Comparison of ENCODE assay signal across 9 mouse cellular contexts in genomic region chr16:30531761-30532406, GRCm38 (mm10). TPM values are rescaled to one million over a fixed set of nuclear protein-coding genes. Genes with fewer than 3 reads are reported as not detected.
DNase-seq lines count a peak whose midpoint lies in the region; ATAC-seq and TF ChIP-seq lines count a peak whose summit lies in the region.
"Had no signal": no experiment of that assay in that cellular context is flagged by ENCODE, and none has a peak within 500 bp of the region (broad histone marks: within the 10 kb centered on the region; RNA-seq: fewer than 3 reads in every experiment).

No protein-coding gene starts in this region.

- no peaks in the 10 kb centered on the region for H3K27me3 ChIP-seq in heart, embryonic 12.5 days (replicated peaks)
- H3K27me3 ChIP-seq in kidney, postnatal 0 days (ENCODE audit: insufficient read depth, low read length), result no peaks in the 10 kb centered on the region

- no peaks in the 10 kb centered on the region for H3K9me3 ChIP-seq in heart, embryonic 12.5 days (replicated peaks)
- no peaks in the 10 kb centered on the region for H3K9me3 ChIP-seq in kidney, postnatal 0 days (replicated peaks; ENCODE audit: low read length)
- H3K9me3 ChIP-seq: liver, embryonic 13.5 days had no signal

- H3K4me3 ChIP-seq in bone marrow macrophage, adult 2 months (ENCODE audit: insufficient read depth, low read length), result no peak overlapping the region
- H3K4me3 ChIP-seq in heart, embryonic 12.5 days, result no peak overlapping the region
- no peak overlapping the region for H3K4me3 ChIP-seq in kidney, postnatal 0 days (replicated peaks; ENCODE audit: low read depth, low read length)
- H3K4me3 ChIP-seq: liver, embryonic 13.5 days had no signal

- TF ChIP-seq CTCF in bone marrow macrophage, adult 2 months (IDR thresholded peaks at IDR 0.05; ENCODE audit: low read depth, low read length), result peak; percentile 74
- peak; percentile 95 for TF ChIP-seq CTCF in kidney, postnatal 0 days (IDR thresholded peaks at IDR 0.05; ENCODE audit: low read depth)

- no peak overlapping the region for H3K27ac ChIP-seq in bone marrow macrophage, adult 2 months (ENCODE audit: insufficient read depth, low read depth, low read length)
- H3K27ac ChIP-seq in heart, embryonic 12.5 days (ENCODE audit: poor library complexity, severe bottlenecking), result no peak overlapping the region
- no peak overlapping the region for H3K27ac ChIP-seq in kidney, postnatal 0 days
- H3K27ac ChIP-seq: liver, embryonic 13.5 days had no signal

- peaks cover 19% of the 10 kb centered on the region for H3K36me3 ChIP-seq in heart, embryonic 12.5 days
- no peaks in the 10 kb centered on the region for H3K36me3 ChIP-seq in kidney, postnatal 0 days (ENCODE audit: insufficient read depth, low read length)
- H3K36me3 ChIP-seq: liver, embryonic 13.5 days had no signal

- no peak for TF ChIP-seq POLR2A in bone marrow macrophage, adult 2 months (IDR thresholded peaks at IDR 0.05; ENCODE audit: borderline replicate concordance, low read depth, low read length)

- 27% methylated on average over 20 of the region's 20 CpGs for WGBS in heart, embryonic 12.5 days
- WGBS in kidney, postnatal 0 days, result 39% methylated on average over 19 of the region's 20 CpGs

- H3K9ac ChIP-seq in heart, embryonic 12.5 days, result no peak overlapping the region
- H3K9ac ChIP-seq in kidney, postnatal 0 days (ENCODE audit: low read depth, low read length), result no peak overlapping the region
- H3K9ac ChIP-seq: liver, embryonic 13.5 days had no signal

- peaks cover 17% of the 10 kb centered on the region for H3K4me1 ChIP-seq in bone marrow macrophage, adult 2 months (ENCODE audit: control insufficient read depth, insufficient read depth, low read length)
- H3K4me1 ChIP-seq in heart, embryonic 12.5 days (replicated peaks), result peaks cover 19% of the 10 kb centered on the region
- no peaks in the 10 kb centered on the region for H3K4me1 ChIP-seq in kidney, postnatal 0 days (replicated peaks; ENCODE audit: insufficient read depth, low read length)
- H3K4me1 ChIP-seq: liver, embryonic 13.5 days had no signal

- peak overlapping the region; percentile 35 for H3K4me2 ChIP-seq in heart, embryonic 12.5 days
- H3K4me2 ChIP-seq in kidney, postnatal 0 days (ENCODE audit: low read length), result peak overlapping the region; percentile 31
- H3K4me2 ChIP-seq: liver, embryonic 13.5 days had no signal

- ATAC-seq in heart, embryonic 12.5 days (ENCODE audit: insufficient number of reproducible peaks, low FRiP score), result peak; percentile 16; the same call in 1 of the 2 replicates
- 0 out of 2 replicates have a peak, but pooled peaks have one; percentile 41 for ATAC-seq in kidney, postnatal 0 days (replicated peaks; ENCODE audit: low FRiP score, low read depth)

- peak; percentile 30 to 40 for DNase-seq in cerebellum, postnatal 36 days
- DNase-seq in cerebellum, adult 11-12 months, result no peak
- DNase-seq in A20 (ENCODE audit: low read depth, low spot score), result peak; percentile 50
- DNase-seq in kidney, postnatal 0 days (ENCODE audit: low spot score), result peak; percentile 68
- peak; percentile 69 for DNase-seq in mesoderm, embryonic 11.5 days (ENCODE audit: low read depth, low spot score)
- peak; percentile 77 for DNase-seq in testis, postnatal 10 days (ENCODE audit: low spot score)
- DNase-seq: liver, embryonic 13.5 days had no signal

RNA-seq across cellular contexts. Expression of gene Tmem44, which starts 18.8 kb away (rescaled TPM):
- polyA plus RNA-seq in bone marrow macrophage, adult 2 months (2012; ENCODE audit: insufficient read depth, insufficient read length, missing spikeins), result not detected in 2 replicates
- polyA plus RNA-seq in heart, embryonic 12.5 days (2016; fragmentation: Nextera tagmentation; extraction: Ambion mirVana), result 23.8 and 26.9 TPM in 2 replicates
- 13.4 and 13.8 TPM in 2 replicates for polyA plus RNA-seq in kidney, postnatal 0 days (2015; fragmentation: Nextera tagmentation; extraction: Ambion mirVana)

RNA-seq across cellular contexts. Expression of gene Lsg1, which starts 55.5 kb away (rescaled TPM):
- 18.2 and 21.1 TPM in 2 replicates for polyA plus RNA-seq in bone marrow macrophage, adult 2 months (2012; ENCODE audit: insufficient read depth, insufficient read length, missing spikeins)
- polyA plus RNA-seq in heart, embryonic 12.5 days (2016; fragmentation: Nextera tagmentation; extraction: Ambion mirVana), result 42.9 and 48.1 TPM in 2 replicates
- polyA plus RNA-seq in kidney, postnatal 0 days (2015; fragmentation: Nextera tagmentation; extraction: Ambion mirVana), result 55.3 and 59.3 TPM in 2 replicates

Comparison
In these comparisons a context has a peak if more than half of its experiments do, and no peak if none do; other contexts are left out.
1. RNA of gene Tmem44, which starts 18.8 kb away (polyA plus RNA-seq): 23.8 to 26.9 TPM in heart, embryonic 12.5 days and 13.4 to 13.8 TPM in kidney, postnatal 0 days; not detected in bone marrow macrophage, adult 2 months; every median in the first group is over 10 times any median in the second.